Mouse (Mus musculus) lung, adult 18-20 months (tissue): ENCODE measurements around the gene Snip1.

ENCODE experiments used
- DNase-seq, 2 experiments: peaks; one replicate each; pipeline ENCODE4 v3.0.0; 2022; ENCODE audit warnings: mixed read lengths in 2 of 2

Snip1 gene

DNA sequence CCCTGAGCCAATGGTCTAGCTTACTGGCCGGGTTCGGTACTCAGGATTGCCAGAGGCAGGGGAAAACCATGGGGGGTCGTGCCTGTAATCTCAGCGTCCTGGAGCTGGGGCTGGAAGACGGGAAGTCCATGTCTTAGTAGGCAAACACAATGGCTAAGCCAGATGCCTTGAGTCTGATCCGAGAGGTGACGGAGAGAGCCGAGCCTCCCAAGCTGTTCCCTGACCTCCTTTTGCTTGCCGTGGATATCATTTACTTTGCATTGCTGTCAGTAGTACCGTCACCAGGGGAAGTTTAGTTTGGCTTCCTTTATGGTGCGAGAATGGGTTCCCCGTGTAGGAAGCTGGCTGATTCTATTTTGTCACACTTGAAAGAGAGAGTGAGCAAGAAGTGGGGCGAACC is 34.9 kb downstream of the Snip1 start:
- no peak for DNase-seq

DNA sequence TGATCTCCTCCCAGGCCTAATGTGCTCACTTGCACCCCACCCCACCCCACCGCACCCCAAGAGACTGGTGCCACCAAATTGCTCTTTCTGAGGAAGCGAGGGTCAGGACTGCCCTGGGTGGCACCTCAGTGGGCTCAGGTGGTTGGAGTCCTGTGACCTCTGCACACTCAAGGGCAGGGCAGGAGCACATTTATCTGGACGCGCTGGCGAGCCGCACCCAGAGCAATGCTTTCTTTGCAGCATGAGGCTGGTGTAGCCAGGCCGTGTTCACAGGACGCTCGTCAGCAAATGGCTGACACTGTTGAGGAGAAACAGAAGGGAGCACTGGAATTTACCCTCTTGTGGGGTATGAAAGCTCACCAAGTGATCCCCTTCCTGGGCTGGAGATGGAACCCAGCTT is 38.9 kb downstream of the Snip1 start:
- DNase-seq = no peak

DNA sequence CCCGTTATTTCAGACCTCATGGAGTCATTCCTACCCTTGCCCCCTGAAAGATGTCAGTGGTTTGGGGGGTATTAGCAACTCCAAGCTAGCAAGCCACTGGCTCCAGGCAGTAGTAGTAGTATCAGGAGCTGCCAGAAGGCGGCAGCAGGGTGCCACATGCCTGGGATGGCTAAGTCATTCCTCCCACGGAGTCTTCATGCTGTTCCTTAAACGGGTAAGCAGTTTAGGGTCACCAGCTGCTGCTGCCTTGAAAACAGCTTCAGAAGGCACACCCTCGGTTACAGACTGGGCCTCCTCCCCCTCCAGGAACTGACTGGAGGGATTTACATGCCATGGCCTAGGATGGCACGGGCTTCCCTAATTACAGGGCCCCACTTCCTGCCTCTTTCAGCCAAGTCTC is 48.2 kb downstream of the Snip1 start:
- peak; percentile 82 to 86 for DNase-seq

DNA sequence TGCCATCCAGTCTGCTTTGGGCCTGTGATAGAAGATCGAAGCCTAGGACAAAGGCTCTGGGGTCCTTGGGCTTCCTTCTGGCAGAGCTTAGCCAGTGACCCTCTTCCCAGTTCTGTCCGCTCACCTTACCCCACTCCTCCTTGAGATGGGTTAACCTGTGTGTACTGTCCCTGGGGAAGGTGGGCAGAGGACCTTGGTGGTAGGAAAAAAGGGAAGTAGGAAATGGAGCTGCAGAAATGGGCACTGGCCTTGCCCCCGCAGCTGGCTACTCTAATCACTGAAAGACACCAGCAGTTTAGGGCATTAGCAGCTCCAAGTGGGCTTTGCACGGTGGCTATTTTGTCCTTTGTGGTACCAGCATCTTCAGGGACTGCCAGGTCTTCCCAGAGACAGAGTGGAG is 48.6 kb downstream of the Snip1 start:
- DNase-seq = no peak

DNA sequence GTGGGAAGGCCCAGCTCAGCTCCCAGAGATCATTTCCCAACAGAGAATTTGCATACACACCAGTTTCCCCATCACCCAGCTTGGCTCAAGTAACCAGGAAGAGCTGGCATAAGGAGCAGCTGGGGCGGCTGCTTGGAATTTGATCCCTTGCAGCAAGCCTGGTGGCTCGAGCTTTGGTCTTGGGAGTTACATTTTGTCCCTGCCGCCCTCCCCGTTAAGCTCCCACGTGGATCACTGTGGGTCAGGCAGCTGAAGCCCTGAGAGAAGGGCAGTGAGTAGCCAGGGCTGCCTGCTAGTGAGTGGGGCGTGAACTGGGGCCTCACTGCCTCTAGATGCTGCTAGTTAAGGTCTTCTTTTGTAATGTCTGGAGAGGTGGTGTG is 49.2 kb downstream of the Snip1 start:
- peak; percentile 80 to 82 for DNase-seq

DNA sequence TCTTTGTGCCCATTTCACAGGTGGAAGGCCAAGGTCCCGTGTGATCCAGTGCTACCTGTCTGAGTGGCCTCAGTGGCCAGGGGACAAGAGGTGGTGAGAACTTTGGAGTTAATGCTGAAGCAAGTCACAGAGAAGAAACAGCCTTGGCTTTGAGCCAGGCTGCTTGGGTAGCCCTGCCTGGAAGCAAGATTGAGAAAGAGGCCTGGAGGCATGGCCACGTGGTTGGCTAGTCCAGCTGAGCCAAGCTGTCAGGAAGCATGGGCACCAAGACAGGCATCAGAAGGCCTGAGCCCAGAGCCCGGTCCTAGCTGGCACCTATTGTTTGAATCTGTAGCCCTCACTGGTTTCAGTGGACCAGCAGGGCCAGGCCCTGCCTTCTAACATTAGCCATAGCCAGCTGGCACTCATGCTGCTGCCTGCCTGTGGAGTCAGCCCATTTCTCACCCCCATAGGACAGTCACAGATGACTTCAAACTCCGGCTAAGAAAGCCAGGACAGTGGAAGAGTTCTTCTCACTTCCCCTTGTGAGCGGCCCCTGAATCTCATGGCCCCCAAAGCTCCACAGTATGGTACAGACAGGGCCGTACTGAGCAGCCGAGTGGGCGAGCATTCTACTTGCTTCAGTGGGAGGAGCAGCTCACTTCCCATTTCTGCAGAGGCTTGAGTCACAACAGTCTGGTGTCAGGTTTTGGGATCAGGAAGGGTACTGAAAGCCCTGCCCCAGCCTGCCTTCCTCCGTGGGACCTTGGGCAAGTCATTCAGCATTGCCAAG is 49.8 kb downstream of the Snip1 start:
- DNase-seq = peak; percentile 85 to 87

DNA sequence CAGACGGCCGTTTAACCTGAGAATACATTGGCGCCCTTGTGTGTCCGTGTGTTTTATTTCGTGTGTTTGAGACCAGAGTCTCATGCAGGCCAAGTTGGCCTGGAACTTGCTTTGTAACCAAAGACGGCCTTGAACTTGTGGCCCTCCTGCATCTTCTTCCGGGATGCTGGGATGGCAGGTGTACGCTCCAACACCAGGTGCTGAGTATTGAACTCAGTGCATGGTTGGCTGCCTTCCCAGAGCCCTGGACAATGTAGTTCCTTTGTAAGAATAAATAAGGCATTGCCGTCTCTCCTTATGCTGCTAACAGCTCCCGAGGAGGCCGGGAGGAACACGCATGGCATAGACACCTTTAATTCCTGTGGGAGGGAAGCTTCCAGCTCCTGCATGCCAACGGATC is 50.5 kb downstream of the Snip1 start:
- DNase-seq = no peak

DNA sequence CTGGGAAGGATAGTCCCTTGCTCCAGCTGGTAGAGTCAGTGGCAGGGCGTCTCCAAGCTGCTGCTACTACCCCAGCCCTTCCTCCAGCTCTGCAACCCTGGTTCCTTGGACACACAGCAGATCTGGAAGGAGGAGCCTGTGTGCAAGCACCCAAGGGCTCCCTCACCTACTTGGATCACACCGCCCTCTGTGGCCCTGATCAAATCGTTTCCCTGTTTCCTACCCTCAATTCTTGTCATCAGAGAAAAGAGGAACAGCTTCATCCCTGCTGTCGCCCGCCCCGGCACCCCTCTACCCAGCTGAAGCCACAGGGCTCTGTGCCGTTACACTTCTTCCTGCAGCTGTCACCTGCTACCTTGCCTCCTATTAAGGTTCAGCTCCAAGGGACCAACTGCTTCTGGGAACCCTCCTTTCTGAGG is 51.4 kb downstream of the Snip1 start:
- peak; percentile 54 to 60 for DNase-seq

DNA sequence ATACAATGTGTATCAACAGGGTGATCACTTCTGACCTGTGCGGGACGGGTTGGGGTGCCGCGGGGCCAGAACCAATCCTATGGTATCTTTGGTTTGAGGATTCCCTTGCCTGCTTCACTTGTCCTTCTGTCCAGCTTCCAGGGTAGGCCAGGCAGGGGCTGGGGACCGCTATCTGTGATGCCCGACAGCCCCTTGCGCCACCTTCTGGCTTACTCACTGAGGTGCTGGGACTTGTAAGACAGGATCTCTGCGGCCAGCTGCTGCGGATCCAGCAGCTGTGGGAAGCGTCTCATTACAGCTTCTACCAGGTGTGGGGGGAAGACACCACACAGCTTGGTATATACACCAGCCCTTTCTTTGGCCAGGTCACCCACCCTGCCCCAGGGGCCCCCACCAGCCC is 52.6 kb downstream of the Snip1 start:
- DNase-seq = no peak

DNA sequence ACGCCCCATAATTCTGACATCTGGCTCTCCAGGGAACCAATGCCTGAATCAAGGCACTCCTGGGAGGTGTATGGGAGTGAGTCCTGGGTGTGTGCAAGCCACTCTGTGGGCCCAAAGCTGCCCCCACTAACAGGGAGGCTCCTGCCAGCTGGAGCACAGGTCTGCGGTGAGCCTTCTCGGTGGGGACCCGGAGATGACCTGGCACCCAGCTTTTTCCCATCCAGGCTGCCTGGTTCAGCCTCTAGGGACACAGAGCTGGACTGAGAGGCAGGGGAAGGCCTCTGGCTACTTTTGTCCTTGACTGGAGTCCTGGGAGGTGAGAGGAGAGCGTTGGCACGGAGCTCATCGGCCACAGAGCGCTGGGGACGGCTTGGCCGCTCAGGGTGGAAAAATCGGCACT is 53.2 kb downstream of the Snip1 start:
- no peak for DNase-seq

DNA sequence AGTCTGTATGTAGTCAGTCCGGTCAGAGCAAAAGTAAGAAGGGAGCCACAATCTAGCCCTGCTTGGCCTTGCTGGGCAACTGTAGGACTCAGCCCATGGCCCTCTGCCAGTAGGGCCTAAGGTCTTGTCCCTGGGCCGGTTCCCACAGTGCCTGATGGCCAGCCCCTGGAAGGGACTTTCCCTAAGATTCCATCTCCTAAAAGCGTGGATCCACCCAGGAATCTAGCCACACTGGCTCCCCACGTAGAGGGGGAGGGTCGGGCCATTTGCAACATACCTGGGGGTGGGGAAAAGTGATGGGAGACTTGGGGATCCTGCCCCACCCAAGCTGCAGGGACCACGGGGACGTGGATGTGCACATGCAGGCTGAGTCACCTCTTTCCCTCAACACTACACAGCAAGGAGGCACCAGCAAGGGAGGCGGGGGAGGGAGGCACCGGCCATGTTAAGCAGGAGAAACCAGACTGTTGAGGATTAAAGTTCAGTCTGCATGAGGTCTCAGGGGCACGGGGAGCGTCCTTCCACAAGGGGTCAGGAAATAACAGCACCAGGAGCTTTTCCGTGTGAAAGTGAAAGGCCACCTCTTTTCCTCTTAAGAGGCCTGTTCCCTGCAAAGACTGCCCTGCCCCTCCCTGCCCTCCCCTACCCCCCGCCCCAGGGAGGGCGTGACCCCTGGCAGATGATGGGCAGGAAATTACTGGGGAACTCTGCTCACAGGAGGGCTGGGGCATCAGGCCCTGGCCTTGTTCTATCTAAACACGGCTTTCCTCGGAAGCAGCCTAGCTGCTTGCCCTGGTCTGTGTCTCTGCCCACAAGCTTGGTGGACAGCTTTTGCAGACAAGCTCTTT is 56.2 kb downstream of the Snip1 start:
- peak; percentile 75 to 80 for DNase-seq

DNA sequence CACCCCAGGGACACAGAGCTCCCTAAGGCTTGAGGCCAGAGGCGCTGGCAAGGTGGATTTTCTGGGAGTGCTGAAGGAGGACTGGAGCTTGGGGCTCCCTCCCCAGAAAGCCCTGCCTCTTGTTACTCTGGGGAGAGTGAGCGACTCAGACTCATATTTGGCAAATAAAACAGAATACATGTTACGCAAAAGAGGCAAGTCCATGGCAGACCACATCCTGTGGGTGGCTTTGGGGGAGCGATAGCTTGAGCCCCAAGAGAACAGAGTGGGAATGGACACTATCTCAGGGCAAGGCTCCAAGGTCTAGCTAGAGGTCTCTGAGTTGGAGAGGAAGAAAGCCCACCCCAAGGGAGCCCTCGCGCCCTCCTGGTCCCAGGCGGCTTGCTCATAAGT is 56.8 kb downstream of the Snip1 start:
- no peak for DNase-seq
